Mouse (Mus musculus) frontal cortex, postnatal 10 days (tissue): ENCODE data around the gene Chchd6.
A peak's percentile ranks its signal among the peaks of the same experiment; 100 is the strongest.

Experiments used
- DNase-seq, 2 experiments: peaks; one replicate each; pipeline ENCODE4 v3.0.0; 2022; ENCODE audit warnings: low spot score in 2 of 2, mixed read lengths in 1 of 2

The Chchd6 gene

DNA sequence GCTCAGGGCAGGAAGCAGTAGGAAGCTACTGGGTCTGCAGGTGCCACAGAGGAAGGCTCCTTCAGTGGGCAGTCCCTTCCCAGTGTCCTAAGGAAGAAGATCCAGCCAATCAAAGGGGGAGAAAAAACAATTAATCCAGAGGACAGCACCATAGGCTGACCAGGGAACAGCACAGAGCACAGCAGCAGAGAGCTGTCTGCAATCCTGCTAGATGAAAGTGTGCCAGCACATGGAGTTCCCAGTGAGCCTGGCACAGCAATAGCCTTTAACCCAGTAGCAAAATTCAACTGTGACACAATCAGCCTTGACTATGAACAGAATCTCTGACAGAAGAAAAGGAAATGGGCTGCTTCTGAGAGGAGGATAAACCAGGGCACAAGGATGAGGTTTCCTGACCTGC lies 9.8 kb downstream of the Chchd6 start:
- no peak for DNase-seq

DNA sequence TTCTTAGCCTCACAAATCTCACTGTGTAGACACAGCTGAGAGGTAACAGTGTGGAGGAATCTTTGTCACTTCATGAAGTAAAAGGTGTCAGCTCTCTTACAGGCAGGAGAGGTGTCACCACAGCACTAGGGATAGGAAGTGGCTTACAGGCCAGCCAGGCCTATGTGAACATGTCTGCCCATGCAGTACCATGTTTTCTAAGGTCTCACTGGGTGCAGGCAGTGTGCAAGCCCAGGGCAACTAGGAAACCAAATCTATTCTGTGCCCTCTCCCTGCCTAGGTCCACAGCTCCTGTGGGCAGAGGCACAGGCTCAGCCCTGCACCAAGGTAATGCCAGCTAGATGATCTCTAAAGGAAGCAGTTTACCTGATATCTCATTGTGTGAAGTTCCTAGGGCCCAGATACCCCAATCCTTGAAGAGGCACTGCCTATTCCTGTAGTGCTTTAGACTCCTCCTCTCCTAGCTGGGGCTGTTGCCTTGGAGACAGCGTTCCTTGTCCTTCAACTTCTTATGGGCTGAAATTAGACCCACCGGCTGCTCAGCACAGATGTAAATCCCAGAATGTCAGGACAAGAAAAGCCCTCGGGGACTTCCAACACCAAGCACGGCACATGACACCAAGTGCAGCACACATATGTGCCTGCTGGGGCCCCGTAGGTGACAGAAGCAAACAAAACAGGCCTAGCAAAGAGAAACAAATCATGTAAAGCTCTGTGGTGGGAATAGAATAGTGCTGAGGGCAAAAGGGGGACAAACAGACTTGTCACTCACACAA lies 10.6 kb downstream of the Chchd6 start:
- peak; percentile 63 to 67 for DNase-seq

DNA sequence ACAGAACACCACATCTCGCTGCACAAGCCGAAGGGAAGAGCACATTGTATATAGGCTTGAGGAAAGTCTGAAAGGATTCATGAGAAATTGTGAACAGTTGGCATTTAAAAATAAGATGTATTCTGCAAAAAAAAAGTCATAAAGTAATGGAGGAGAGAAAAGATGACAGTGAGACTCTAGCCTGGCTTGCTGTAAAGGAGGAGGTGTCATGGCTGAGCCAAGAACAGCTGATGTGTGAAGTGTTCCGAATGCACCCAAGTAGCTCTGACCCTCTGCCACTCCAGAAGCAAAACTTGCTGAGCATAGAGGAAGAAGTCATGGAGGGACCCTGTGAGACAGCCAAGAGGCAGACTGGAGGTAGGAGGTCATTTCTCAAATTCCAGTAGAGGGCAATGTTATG lies 12.3 kb downstream of the Chchd6 start:
- DNase-seq, result no peak

DNA sequence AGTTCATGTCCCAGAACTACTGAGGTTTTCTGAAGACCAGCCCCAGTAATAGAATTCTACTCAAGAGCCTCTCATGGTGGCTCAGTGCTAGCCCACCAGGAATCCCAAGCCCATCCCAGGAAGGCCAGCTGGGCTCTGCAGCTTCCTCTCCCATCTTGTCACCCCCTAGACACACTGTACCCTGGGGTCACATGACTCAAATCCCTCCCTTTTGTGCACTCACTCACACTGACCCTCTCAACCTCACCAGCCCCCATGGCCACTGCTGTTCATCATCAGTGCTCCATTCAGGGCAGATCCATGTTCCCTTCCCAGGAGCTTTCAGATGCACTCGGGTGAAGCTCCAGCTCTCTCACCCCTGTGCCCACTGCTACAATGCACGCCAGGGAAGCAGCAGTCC lies 20.8 kb downstream of the Chchd6 start:
- DNase-seq, result no peak

DNA sequence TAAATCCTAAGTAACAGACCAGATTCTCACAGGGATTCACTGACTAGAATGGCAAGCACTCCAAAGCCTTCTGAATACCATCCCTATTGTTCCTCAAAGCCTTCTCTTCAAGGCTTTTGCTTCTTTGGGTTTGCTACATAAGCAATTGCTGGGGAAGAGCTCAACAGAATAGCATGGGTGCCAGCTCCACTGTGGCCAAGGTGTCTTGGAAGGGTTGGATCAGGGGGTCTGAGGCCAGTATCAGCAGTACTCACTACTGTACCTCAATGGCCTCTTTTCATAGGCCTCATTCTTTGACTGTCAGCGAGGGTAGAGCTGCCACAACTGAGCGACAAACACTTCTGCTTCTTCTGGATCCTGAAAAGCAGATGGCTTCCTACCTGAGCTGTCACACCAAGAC lies 21.7 kb downstream of the Chchd6 start:
- DNase-seq, result no peak

DNA sequence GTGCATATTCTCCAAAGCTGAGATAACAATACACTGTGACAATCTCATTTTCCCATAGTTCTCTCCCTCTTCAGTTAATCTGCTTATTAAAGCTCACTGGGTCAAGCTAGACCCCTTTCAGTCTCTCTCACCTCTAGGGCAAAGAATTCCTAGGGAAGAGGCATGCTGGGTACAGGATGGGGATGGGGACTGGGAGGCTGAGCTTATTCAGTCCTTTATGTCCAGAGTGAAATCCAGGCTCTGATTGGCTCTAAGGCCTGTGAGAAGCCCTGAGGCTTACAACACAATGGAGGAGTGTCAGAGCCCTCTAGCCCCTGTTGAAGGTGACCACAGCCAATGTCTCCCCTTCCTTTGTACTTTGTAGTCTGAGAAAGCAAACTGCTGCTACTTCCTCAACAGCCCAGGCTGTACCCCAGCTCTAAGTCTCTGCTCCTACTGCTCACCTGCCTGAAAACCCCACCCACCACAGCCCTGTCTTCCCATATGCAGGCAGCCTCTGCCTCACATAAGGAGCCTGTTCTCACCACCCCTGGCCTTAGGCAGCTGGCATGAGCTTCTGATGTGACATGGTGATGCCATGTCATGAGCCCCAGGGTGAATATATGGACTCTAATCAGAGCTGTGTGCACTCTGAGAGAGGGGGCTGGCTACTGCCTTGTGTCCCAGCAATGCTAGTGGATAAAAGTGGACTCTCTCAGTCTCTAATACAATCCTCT lies 22.4 kb downstream of the Chchd6 start:
- no peak for DNase-seq

DNA sequence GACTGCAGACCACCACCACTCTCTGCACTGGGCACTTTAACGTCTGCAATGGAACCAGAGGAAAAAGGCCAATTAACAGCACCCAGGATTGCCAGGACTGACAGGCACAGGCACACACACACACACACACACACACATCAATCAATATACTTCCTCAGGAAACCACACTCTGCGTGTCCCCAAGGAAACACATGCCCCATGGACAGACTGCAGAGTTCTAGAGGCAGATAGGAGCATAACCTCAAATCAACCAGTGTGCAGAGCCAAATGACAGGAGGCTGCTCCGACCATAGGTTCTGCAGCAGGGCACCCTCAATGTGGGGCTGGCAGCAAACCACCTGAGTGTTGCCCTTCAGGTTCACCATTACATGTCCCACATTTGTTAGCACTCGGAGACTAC lies 26.1 kb downstream of the Chchd6 start:
- DNase-seq, result no peak

DNA sequence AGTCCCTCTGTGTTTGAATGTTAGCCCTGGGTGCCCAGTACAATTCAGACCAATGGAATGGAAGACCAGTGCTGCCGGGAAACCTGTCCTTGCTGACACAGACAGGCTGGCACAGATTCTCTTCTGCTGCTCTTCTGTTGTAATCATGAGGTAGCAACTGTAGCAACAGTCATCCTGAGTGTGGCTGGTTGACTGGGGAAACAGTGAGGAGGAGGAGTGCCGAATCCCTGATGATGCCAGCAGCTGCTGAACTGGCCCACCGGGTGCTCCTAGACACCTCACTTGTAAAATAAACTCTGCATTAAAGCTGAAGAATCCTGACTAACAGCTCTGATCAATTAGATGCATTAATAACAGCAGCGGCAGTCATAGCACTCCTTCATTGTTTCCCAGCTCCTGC lies 28.7 kb downstream of the Chchd6 start:
- DNase-seq, result no peak

DNA sequence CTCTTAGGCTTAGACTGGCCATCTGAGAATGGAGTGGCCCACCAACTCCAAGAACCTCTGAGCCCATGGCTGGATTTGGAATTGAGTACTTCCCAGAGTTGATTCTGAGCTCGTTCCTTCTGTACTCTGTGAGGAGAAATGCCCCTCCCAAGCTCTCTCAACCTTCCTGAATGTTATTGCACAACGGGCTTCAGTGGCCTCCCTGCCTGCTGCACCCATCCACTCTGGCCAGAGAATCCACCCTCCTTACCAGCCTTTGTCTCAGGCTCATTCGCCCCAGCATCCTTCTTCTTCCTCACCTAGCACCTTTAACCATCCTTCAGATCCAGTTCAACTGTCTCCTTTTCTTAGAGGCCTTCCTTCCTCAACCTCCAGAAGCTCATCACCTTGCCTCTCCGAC lies 32.1 kb downstream of the Chchd6 start:
- no peak for DNase-seq

DNA sequence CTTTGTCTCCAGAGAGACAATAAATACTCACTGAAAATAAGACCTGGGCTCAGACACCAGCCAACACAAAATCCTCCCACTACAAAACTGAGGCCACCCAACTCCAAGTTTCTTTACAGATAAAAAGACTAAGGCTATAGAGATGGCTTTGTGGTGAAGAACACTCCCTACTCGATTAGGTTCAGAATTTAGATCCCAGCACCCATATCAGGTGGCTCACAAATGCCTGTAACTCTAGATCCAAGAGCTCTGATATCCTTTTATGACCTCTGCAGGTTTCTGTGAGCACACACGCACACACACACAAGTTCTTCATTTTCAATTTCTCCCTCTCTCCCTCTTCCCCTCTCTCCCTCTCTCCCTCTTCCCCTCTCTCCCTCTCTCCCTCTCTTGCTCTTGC lies 34.6 kb downstream of the Chchd6 start:
- DNase-seq, result no peak

DNA sequence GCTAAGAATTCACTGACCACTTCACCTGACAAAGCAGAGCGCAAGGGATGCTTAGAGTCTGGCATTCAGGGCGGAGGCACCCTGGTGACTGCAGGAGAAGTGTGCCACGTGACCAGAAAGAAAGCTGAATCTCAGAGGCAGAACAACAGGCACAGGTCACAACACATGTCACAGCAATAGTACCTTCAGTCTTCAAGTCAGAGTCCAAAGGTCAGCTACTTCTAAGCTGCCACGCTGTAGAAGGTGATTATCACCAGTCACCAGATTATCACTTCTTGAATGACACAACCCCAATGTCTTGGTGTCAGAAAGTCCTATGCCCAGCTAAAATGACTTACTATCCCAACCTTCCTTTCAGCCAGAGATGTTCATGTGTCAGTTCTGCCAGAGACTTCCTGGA lies 37.8 kb downstream of the Chchd6 start:
- no peak for DNase-seq

DNA sequence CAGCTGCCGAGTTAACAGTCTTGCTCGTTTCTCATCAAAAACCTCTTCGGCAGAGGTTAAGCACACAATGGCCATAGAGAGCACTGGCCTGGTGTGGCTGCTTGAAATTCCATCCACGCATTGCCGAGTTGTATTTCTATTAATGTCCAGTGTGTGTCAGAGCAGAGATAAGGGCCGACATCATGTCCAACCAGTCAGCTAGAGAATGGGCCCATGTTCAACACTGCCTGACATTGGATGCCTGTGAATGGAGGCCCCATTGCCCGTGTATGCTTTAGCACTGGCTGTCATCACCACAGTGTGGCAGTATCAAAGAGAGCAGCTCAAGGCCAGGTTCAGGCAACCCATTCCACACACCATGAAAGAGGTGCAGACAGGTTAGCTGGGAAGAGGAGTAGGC lies 38.9 kb downstream of the Chchd6 start:
- no peak for DNase-seq

DNA sequence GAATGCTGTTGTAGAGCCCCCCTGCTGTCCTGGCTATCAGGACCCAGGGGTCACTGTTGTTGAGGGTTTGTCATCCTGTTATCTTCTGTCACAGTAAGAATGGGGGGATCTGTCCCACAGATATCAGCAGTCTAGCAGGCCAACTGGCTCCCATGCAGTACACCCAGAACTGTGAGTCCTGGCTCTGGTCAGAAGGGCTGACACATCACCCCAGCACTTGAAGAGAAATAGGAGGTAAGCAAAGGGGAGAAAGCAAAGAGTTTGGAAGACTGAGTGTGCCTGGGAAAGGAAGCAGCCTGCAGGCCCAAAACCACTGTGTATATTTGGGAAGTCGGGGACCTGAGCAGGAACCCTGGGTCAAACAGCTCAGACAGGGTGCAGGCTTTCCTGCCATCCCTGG lies 39.5 kb downstream of the Chchd6 start:
- DNase-seq, result no peak

DNA sequence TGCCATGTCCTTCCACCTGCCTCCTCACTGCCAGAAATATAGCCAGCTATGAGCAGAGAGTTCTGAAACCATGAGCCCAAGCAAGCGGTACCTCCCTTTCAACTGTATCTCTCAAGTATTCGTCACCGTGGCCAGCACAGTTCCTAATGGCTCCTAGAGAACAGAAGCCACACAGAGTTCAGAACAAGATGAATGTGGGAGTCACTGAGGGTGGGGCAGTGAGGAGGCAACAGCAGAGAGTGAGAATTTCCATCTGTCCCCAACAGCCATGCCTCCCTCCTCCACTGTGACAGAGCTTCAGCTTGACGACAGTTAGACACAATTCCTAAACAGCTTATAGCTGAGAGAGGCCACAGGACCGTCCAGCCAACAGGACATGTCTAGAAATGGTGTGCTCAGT lies 41.4 kb downstream of the Chchd6 start:
- DNase-seq, result no peak

DNA sequence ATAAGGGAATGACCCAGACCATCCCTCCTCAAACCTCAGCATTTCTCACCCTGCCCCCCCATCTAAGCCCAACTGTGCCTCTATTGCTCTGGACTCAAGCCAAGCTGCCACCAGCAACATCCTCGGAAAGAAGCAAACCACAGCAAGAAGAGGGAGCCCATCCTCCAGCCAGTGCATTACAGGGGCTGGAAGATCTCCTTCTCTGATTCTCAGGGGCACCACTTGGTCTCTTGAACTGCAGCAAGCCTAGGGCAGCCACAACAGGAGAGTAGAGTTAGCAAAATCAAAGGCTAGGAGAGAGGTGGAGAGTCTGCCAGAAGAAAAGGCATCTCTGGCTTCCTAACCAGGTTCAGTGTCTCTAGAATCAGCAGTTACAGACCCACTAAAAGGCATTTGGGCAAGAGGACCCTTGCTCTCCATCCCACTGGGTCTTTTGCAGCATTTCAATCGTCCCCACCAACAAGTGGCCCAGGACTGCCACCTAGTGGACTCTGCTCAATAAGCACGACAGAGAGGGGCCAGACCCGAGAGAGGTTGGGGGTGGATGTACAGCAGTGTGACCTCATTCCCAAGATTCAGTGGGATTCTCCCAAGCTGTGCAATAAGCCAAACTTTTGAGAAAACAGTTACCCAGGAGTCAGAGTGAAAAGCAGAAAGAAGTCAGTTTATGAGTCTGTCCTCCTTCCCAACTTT lies 42.3 kb downstream of the Chchd6 start:
- peak; percentile 46 to 82 for DNase-seq

DNA sequence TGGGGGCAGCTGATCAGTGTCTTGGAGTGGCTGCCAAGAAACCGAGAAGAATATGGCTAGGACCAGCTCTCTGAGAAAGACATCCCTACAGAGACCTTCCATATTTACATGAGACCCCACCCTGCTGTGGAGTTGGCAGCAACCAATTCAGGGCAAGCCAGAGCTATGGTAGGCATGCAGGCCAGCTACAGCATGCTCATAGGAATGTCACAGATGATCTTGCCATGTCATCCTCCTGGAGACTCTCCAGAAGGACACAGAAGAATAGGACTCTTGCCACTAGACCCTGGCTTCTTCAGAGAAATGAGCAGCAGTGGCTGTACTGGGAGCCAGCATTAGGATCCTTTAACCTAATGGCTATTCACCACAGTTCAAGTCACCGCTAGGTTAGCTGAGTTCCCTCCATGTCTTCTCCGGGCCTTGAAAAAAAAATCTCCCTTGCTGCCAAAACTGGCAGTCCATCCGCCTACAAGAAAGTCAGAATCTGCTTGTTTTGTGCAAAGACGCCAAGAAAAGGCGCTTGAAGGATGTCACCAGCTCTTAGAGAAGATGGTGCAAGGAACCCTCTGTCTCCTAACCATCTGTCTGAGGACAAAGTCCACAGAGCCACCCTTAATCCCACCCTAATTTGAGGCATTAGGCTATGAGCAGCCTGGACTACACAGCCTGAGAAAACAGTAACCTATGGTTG lies 43.0 kb downstream of the Chchd6 start:
- DNase-seq, result no peak

DNA sequence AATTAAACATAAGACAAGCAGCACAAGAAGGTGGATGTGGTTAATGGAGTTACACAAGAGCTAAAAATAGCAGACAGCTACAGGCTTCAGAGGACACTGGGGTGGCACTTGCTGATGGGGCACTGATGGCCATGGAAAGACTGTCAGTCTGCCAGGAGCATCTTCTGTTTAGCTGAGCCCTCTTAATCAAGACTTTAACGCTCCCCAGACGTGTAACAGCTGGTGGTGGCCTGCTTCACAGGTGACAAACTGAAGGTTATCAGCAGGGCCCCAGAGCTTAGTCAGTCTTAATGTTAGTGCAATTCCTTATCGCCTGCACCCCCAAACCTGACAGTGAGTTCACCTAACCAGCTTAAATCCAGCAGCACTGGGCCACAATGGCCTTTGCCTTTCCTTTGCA lies 46.3 kb downstream of the Chchd6 start:
- DNase-seq, result no peak

DNA sequence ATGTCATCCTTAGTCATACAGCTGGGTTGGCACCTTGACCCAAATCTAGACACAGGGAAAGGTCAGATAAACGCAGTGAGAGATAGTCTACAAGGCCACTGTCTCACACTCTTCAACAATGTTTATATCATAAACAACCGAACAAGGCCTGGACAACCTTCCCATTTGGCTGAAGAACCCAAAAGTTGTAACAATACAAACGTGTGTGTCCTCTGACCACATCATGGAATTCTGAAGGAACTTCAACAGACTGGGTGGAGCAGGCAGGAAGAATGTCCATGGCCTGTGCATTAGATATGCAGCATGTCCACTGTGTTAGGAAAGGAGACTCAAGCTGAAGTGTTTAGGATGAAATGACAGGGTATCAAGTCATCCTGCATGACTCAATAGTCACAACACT lies 47.5 kb downstream of the Chchd6 start:
- DNase-seq, result no peak

DNA sequence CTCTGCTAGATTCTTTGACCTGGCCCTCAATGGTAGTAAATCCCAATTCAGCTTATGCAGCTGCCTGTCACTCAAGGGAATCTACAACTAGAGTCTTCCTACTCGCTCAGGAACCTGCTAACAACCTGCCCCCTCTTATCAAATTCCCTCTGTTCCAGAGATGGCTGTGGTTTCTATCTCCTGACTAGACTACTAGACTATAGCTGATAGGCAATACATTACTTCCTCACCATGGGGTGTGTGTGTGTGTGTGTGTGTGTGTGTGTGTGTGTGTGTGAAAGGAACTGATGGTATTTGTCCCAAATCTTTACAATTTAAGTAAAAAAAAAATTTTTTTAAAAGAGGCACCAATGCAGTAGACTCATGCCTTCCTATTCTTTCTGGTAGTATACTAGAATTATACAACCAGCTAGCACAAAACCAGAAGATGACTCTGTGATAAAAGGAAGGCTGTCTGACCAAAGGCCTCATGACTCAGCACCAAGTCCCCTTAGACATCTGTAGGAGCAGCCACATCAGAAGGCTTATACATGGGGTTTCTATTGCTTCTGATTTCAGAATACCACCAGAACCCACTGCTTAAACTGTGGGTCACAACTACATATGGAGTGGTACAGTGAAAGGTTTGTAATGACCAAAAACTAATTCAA lies 57.2 kb downstream of the Chchd6 start:
- DNase-seq, result no peak

DNA sequence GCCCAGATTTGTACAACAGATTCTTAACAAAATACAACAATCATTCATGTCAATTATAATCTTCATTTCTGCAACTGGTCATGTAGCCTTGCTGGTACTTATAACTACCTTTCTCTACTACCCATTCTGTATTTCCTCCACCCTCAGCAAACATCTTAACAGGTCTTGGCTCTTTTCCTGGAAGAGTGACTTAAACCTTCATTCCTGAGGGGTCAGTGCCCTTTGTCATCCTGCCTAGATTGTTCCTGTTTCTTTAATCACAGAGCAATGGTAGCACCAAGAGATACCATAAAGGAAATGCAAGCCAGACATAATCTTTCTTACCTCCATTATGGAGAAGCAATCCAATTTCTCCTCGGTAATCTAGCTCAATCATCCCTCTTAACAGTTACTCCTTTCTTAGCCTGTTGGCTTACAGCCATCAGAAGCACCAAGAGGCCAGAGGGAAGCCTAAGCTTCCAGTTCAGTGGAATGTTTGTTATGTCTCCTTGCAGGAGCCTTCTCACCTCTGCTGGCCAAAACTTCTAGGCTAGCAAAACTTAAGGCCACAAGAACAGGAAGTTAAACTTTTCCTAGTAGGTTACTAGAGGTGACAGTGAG lies 59.7 kb downstream of the Chchd6 start:
- no peak for DNase-seq

DNA sequence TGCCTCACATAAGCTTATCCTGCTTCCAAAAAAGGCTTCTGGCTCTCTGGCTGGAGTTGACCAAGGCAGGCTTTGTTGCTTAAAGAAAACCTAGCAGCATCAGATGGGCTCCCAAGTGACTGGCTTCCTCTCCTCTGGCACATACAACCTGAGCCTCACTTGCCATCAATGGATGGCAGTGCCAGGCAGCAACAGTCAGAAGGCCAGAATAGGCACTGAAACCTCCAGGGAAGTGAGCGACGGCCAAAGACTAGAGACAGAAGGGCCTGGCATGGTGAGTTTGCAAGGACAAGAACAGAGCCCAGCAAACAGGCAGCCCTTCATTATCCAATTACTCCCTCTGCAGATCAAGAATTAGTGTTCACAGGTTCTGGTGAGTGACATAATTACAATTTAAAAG lies 70.7 kb downstream of the Chchd6 start:
- no peak for DNase-seq
